Comparison of ENCODE assay signal across 24 mouse cellular contexts in genomic region chr15:25794123-25794522, GRCm38 (mm10). TPM values are rescaled to one million over a fixed set of nuclear protein-coding genes. Genes with fewer than 3 reads are reported as not detected.
DNase-seq lines count a peak whose midpoint lies in the region; ATAC-seq lines count a peak whose summit lies in the region.
"Had no signal": no experiment of that assay in that cellular context is flagged by ENCODE, and none has a peak within 500 bp of the region (broad histone marks: within the 10 kb centered on the region; RNA-seq: fewer than 3 reads in every experiment).

No protein-coding gene starts in this region.

- 0 out of 2 replicates have a peak overlapping the region, but pooled peaks have one; percentile 47 for H3K27ac ChIP-seq in limb, embryonic 12.5 days
- H3K27ac ChIP-seq in limb, embryonic 10.5 days, result no peak overlapping the region
- H3K27ac ChIP-seq: hindbrain, embryonic 14.5 days; liver, embryonic 12.5 days; midbrain, embryonic 12.5 days; neural tube, embryonic 12.5 days had no signal

- no peaks in the 10 kb centered on the region for H3K9me3 ChIP-seq in limb, embryonic 12.5 days
- no peaks in the 10 kb centered on the region for H3K9me3 ChIP-seq in limb, embryonic 10.5 days (replicated peaks)
- H3K9me3 ChIP-seq: liver, embryonic 12.5 days; midbrain, embryonic 12.5 days; neural tube, embryonic 12.5 days had no signal

- H3K27me3 ChIP-seq in limb, embryonic 12.5 days, result no peaks in the 10 kb centered on the region
- no peaks in the 10 kb centered on the region for H3K27me3 ChIP-seq in limb, embryonic 10.5 days (ENCODE audit: low read depth, poor library complexity, severe bottlenecking)
- H3K27me3 ChIP-seq: liver, embryonic 12.5 days; midbrain, embryonic 12.5 days; neural tube, embryonic 12.5 days had no signal

- no peak overlapping the region for H3K9ac ChIP-seq in limb, embryonic 12.5 days (replicated peaks)
- H3K9ac ChIP-seq: hindbrain, embryonic 14.5 days; liver, embryonic 12.5 days; midbrain, embryonic 12.5 days; neural tube, embryonic 12.5 days had no signal

- no peak overlapping the region for H3K4me3 ChIP-seq in limb, embryonic 12.5 days (replicated peaks)
- no peak overlapping the region for H3K4me3 ChIP-seq in limb, embryonic 10.5 days
- H3K4me3 ChIP-seq: erythroblast, embryonic 14.5 days; liver, embryonic 12.5 days; midbrain, embryonic 12.5 days; neural tube, embryonic 12.5 days had no signal

- H3K4me2 ChIP-seq in limb, embryonic 12.5 days, result no peak overlapping the region
- H3K4me2 ChIP-seq: hindbrain, embryonic 14.5 days; liver, embryonic 12.5 days; midbrain, embryonic 12.5 days; neural tube, embryonic 12.5 days had no signal

- WGBS in limb, embryonic 12.5 days, result 59% methylated on average over 8 of the region's 8 CpGs
- WGBS in limb, embryonic 10.5 days, result 73% methylated on average over 8 of the region's 8 CpGs

- peaks cover 92% of the 10 kb centered on the region for H3K36me3 ChIP-seq in limb, embryonic 12.5 days
- H3K36me3 ChIP-seq in limb, embryonic 10.5 days, result peaks cover 95% of the 10 kb centered on the region

- no peak for ATAC-seq in limb, embryonic 12.5 days (ENCODE audit: insufficient number of reproducible peaks, insufficient read depth, low FRiP score, low TSS enrichment, low read depth)
- ATAC-seq: forebrain, embryonic 14.5 days; liver, embryonic 12.5 days had no signal

- H3K4me1 ChIP-seq in limb, embryonic 12.5 days (replicated peaks), result peaks cover 10% of the 10 kb centered on the region
- no peaks in the 10 kb centered on the region for H3K4me1 ChIP-seq in limb, embryonic 10.5 days
- H3K4me1 ChIP-seq: liver, embryonic 12.5 days had no signal

- peak; percentile 53 for DNase-seq in embryo, embryonic 10 days (ENCODE audit: low spot score)
- DNase-seq in embryo, embryonic 9.5 days (ENCODE audit: extremely low spot score), result no peak
- DNase-seq in limb, embryonic 10.5 days (ENCODE audit: low spot score), result no peak
- peak; percentile 91 for DNase-seq in fibroblast of lung, adult 2 months (ENCODE audit: low read depth)
- DNase-seq in urinary bladder, postnatal 36 days (ENCODE audit: low spot score in 2 of 2), result no peak
- no peak for DNase-seq in right cerebral cortex, postnatal 14 days
- DNase-seq: adrenal gland, postnatal 14 days; cerebellum, adult 11-12 months; cerebellum, postnatal 10 days; gastrocnemius, postnatal 14 days; heart, postnatal 36 days; kidney, adult 2 months; kidney, postnatal 10 days; lung, adult 18-20 months; lung, postnatal 10 days; retina, postnatal 1 day; thymus, postnatal 25 days had no signal

RNA-seq across cellular contexts. Expression of gene Retreg1, which starts 48.9 kb away (rescaled TPM):
- 3.2 and 3.4 TPM in 2 replicates for polyA plus RNA-seq in limb, embryonic 12.5 days (2016; fragmentation: Nextera tagmentation; extraction: Ambion mirVana)
- polyA plus RNA-seq in limb, embryonic 10.5 days (2016; fragmentation: Nextera tagmentation; extraction: Ambion mirVana), result 1.2 and 1.9 TPM in 2 replicates
- polyA plus RNA-seq: erythroblast, embryonic 14.5 days had no signal

Comparison
In these comparisons a context has a peak if more than half of its experiments do, and no peak if none do; other contexts are left out.
1. DNase-seq: peak in embryo, embryonic 10 days (single experiment) and fibroblast of lung, adult 2 months (single experiment); none in embryo, embryonic 9.5 days (single experiment), limb, embryonic 10.5 days (single experiment), urinary bladder, postnatal 36 days (0 of 2) and right cerebral cortex, postnatal 14 days (single experiment).